Mouse (Mus musculus) monocyte, adult 5-6 weeks (primary cell): ENCODE measurements at regions not wholly inside any gene's neighbourhood (a gene's known extent, or its start where the extent isn't known, plus 50 kb on each side); places are given as distances from the start of the nearest gene placed in this dataset.

Experiments used
- ATAC-seq: fragments of 153-309, 156-312 bp; replicated peaks from 2 replicates; pipeline ENCODE4 v1.8.0; 2017; ENCODE audit warnings: mild to moderate bottlenecking; ENCODE audit not compliant: low TSS enrichment, insufficient number of reproducible peaks, severe bottlenecking, poor library complexity, low FRiP score

GRCm38 (mm10) chr2:45367436-45368193 is 250.4 kb upstream of the Zeb2 start:
- no peak for ATAC-seq

GRCm38 (mm10) chr2:45357266-45357665 is 240.1 kb upstream of the Zeb2 start:
- no peak for ATAC-seq

DNA sequence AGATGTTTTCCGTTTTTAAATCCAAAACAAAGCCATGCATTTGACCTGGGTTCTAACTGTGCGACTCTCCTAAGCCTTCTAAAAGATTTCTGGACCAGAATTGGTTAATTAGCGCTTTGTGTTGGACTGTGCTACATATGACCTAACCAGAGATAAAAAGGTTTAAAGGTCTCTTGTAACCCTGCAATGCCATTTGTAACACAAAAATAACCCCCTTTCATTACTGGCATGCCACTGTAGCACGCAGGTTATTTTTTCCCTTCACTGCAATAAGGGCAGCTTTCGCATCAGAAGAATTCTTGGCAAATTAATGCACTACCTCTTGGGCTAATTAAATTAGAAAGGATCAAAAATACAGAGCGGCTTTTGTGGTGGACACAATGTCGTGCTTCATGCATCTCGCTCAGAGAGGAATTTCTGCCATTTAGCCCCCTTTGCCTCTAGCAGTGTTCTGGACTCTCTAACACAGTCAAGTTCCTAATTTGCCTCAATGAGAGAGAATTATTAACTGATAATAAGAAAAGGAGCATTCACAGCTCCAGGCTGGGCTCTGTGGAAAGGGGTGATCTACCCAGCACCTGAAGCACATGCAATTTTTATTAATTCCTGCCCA is 239.5 kb upstream of the Zeb2 start:
- ATAC-seq: no peak

- ATAC-seq: no peak
These were observed 238.8 kb upstream of the Zeb2 start for GRCm38 (mm10) chr2:45356021-45356420.

GRCm38 (mm10) chr2:45351529-45352133 is 234.4 kb upstream of the Zeb2 start:
- no peak for ATAC-seq

DNA sequence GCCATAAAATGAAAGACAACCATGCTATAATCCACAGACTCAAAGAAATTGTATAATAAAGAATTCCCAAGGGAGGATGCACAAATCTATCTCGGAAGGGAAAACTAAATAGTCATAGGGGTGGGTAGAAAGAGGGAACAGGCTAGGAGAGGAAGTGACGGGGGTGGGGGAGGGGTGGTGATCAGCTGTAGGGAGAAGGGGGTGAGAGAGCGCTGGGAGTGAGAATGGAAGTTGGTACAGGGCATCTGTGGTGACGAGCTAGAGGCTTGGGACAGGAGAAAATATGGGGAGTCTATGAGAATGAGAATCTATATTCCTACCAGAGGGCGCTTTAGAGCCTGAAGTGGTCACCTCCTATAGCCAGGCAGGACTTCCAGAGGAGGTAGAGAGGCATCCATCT is 229.2 kb upstream of the Zeb2 start:
- no peak for ATAC-seq

DNA sequence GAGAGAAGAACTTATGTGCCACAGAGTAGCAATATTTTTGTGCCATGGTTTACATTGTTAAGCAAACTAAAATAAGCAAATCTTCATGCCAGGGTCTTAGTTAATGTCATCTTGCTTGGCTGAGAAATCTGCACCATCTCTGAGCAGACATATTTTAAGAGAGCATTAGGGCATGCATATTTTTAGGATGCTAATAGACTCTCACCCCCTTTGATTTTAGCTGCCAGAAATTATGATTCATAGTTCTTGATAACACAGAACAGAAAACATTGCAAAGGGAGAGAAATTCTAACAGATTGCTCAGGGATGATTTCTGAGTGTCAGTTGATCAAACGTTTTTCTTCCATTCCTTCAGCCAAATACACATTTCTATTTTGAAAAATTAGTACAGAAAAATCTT is 222.7 kb upstream of the Zeb2 start:
- no peak for ATAC-seq

DNA sequence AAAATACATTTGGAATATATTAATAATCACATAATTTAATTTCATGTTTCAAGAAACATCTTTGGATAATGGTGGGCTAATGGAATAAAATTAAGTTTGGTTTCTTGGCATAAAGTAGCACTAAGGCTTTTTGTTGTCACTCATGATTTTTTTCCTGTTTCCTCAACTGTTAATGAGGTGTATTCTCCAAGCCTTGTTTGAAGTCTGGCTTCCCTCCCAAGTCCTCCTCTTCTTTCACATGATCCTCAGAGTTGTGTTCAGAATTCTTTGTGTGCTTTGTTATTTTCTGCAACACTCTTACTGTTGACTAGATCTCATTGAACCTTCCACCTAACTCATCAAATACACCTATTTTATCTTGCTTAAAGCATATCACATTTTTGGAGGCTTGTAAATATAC is 221.6 kb upstream of the Zeb2 start:
- ATAC-seq: no peak

DNA sequence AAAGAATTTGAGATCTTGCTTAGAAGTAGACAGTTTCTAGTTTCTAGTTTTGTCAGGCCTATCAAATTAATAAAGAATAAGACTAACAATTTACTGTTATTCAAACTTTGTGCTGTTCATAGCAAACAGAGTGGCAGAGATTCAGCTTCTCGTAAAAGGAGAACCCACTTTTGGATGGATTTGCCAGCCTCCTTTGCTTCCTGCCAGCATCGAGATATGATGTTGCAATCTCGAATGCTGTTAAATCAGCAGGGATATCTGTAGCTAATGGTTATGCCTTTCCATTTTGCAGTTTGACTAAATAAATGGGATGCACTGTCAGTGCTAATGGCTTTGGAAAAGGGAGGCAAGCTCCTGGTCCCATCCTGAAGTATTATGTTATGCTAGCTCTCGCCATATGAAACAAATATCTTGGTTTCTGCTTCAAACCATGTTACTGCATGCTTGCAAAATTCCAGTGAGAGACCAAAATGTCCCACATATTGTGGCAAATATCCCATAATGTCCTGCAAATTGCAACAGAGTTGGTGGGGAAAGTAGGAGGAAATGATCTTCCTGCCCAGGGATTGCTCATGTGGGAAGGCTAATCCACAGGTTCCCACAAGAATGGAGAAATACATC is 199.9 kb upstream of the Zeb2 start:
- no peak for ATAC-seq

DNA sequence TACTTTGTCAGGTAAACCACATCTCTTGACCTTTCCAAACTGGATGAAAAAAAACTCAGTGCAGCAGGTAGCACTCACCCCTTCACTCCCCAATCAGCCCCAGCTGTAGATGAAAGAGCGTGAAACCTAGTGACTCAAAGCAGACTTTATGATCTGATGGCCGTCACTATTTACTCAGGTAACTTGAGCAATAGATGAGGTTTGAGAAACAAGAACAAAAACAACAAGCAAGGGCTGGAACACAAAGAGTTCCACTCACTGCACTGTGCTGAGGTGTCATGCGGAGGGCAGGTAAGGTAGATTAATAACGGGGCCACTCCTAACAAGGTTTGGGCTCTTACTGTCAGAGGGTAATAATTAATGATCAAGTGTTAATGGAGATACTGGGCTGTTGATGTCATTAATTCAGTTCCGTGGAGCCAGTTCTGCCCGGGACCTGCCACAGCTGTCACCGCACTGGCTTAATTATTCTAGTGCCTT is 170.4 kb upstream of the Zeb2 start:
- ATAC-seq: no peak

GRCm38 (mm10) chr2:45283811-45284210 is 166.6 kb upstream of the Zeb2 start:
- ATAC-seq: no peak

GRCm38 (mm10) chr2:45279490-45279889 is 162.3 kb upstream of the Zeb2 start:
- peak; percentile 83 for ATAC-seq

- peak; percentile 53; the same call in 1 of the 2 replicates for ATAC-seq
These were observed 160.4 kb upstream of the Zeb2 start for GRCm38 (mm10) chr2:45277602-45278001.

GRCm38 (mm10) chr2:45276703-45277102 is 159.5 kb upstream of the Zeb2 start:
- ATAC-seq: peak; percentile 45

DNA sequence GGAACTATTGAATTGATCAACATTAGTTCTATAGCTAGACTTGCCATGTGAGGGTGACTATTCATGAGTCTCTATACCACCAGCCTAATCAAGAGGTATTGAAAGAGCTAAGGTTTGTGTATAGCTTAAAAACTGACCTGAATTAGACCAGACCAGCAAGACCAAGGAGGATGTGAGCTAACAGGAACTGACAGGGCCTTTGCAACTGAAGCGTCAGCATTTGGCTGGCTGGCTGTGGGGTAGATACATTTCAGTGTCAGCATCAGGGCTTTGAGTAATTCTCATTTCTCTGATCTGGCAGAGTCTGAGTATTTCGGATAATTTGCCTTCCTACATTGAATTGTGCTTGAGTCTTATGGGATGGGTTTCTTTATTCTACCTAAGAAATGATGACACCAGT is 152.8 kb upstream of the Zeb2 start:
- ATAC-seq: 0 out of 2 replicates have a peak, but pooled peaks have one; percentile 61

GRCm38 (mm10) chr2:45265819-45266218 is 148.6 kb upstream of the Zeb2 start:
- no peak for ATAC-seq

DNA sequence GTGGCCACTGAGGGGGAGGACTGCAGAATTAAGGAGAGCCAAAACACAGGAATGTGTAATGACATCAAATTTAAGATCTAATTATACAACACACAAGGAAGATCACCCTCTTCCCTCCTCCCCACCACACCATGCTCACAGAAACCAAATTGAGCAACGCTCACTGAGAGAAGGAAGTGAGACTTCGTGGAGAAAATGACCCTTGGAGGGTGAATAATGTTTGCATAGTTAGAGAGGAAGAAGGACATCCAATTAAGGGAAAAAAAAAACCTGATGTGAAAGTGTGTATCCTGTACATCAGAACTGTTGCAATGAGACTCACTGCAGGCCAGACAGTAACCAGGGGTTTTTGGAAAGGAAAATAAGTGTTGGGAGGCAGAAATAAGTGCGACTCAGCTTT is 144.8 kb upstream of the Zeb2 start:
- ATAC-seq: peak; percentile 96

- ATAC-seq: no peak
These were observed 141.7 kb upstream of the Zeb2 start for GRCm38 (mm10) chr2:45258897-45259296.

- no peak for ATAC-seq
These were observed 139.2 kb upstream of the Zeb2 start for GRCm38 (mm10) chr2:45256373-45256772.
